Mouse (Mus musculus): Measurements from ENCODE around the gene Vmn1r233. TPM values are rescaled to one million over a fixed set of nuclear protein-coding genes. Genes with fewer than 3 reads are reported as not detected.

The Vmn1r233 gene
- not detected in 2 replicates for polyA plus RNA-seq (2012; rRNA removed)

GRCm38 (mm10) chr17:20996364-20996763 lies at the start of gene Vmn1r233:
TSS of gene Vmn1r233 (minus strand) at chr17:20996464.

GRCm38 (mm10) chr17:21008382-21009331 lies 12.4 kb upstream of the Vmn1r233 start, which contains the start of gene Zfp160:
TSS of gene Zfp160 (plus strand) at chr17:21008903.

GRCm38 (mm10) chr17:20944985-20945891 lies 51.0 kb downstream of the Vmn1r233 start, which contains the start of gene Ppp2r1a:
TSS of gene Ppp2r1a (plus strand) at chr17:20945311.

Other genes with a start within 250 kb of the Vmn1r233 start
- not detected in 2 replicates for gene Vmn1r228, start 210.3 kb downstream of the Vmn1r233 start, polyA plus RNA-seq (2012; rRNA removed)
- gene Vmn1r229, start 184.9 kb downstream of the Vmn1r233 start, polyA plus RNA-seq (2012; rRNA removed), result not detected in 2 replicates
- gene Vmn1r230, start 156.0 kb downstream of the Vmn1r233 start, polyA plus RNA-seq (2012; rRNA removed), result not detected in 2 replicates
- gene Vmn1r231, start 91.4 kb downstream of the Vmn1r233 start, polyA plus RNA-seq (2012; rRNA removed), result not detected in 2 replicates
- gene Vmn1r232, start 76.8 kb downstream of the Vmn1r233 start, polyA plus RNA-seq (2012; rRNA removed), result not detected in 2 replicates
- 53.2 and 55.4 TPM in 2 replicates for gene Ppp2r1a, start 51.2 kb downstream of the Vmn1r233 start, polyA plus RNA-seq (2012; rRNA removed)
- gene Zfp160, start 12.4 kb upstream of the Vmn1r233 start, polyA plus RNA-seq (2012; rRNA removed), result 3.9 and 4.0 TPM in 2 replicates
- not detected in 2 replicates for gene Vmn1r234, start 229.6 kb upstream of the Vmn1r233 start, polyA plus RNA-seq (2012; rRNA removed)

Data from liver, embryonic 18 days (tissue).